Mouse (Mus musculus): ENCODE data around the gene Olfr137.

The Olfr137 gene

GRCm38 (mm10) chr17:38307470-38307869, at the start of gene Olfr137:
Gene Olfr137 (minus strand): TSS chr17:38307570.
- DNase-seq, result no peak

- DNase-seq, result no peak
Observed at GRCm38 (mm10) chr17:38329531-38329930, 22.2 kb upstream of the Olfr137 start, which contains the start of gene Olfr136. Gene Olfr136 (plus strand): TSS chr17:38329831.

GRCm38 (mm10) chr17:38260735-38261134, 46.6 kb downstream of the Olfr137 start, which contains the start of gene Olfr138:
Gene Olfr138 (plus strand): TSS chr17:38261035.
- DNase-seq, result no peak

All from kidney, postnatal 10 days (tissue).